Mouse (Mus musculus) heart, embryonic 16.5 days (tissue): Measurements from ENCODE around the gene Tldc2. TPM values are rescaled to one million over a fixed set of nuclear protein-coding genes. Genes with fewer than 3 reads are reported as not detected.

Source experiments
- ATAC-seq: fragments of 200-750 bp; cut with Nextera tagmentation; replicated peaks from 2 replicates; pipeline ENCODE4 v1.8.0; 2017; ENCODE audit warnings: moderate number of reproducible peaks; ENCODE audit not compliant: insufficient read depth, low FRiP score; ENCODE audit errors: extremely low read depth
- H3K27ac ChIP-seq: fragments of 300-500 bp; sonication (generic); 2 replicates; pipeline ENCODE4 v1.5.1; 2014; ENCODE audit warnings: mild to moderate bottlenecking, low read length, control low read depth, moderate library complexity
- H3K27me3 ChIP-seq: fragments of 300-500 bp; sonication (generic); 2 replicates; pipeline ENCODE4 v1.6.1; 2014; ENCODE audit warnings: low read length, mixed read lengths; ENCODE audit not compliant: control insufficient read depth, insufficient read depth
- H3K36me3 ChIP-seq: fragments of 300-500 bp; sonication (generic); 2 replicates; pipeline ENCODE4 v1.6.1; 2014; ENCODE audit not compliant: control insufficient read depth, insufficient read depth
- H3K4me1 ChIP-seq: fragments of 300-500 bp; sonication (generic); 2 replicates; pipeline ENCODE4 v1.6.1; 2014; ENCODE audit warnings: low read length, mixed read lengths; ENCODE audit not compliant: control insufficient read depth, insufficient read depth
- H3K4me2 ChIP-seq: fragments of 300-500 bp; sonication (generic); 2 replicates; pipeline ENCODE4 v1.6.1; 2014; ENCODE audit warnings: low read depth, mild to moderate bottlenecking, control low read depth, low read length
- H3K4me3 ChIP-seq: fragments of 300-500 bp; sonication (generic); 2 replicates; pipeline ENCODE4 v1.5.1; 2014; ENCODE audit warnings: mild to moderate bottlenecking, control low read depth, low read length
- H3K9ac ChIP-seq: fragments of 300-500 bp; sonication (generic); 2 replicates; pipeline ENCODE4 v1.6.1; 2014; ENCODE audit warnings: low read length, control low read depth
- H3K9me3 ChIP-seq: fragments of 300-500 bp; sonication (generic); replicated peaks from 2 replicates; pipeline ENCODE4 v1.6.1; 2016; ENCODE audit warnings: low read length; ENCODE audit not compliant: control insufficient read depth
- WGBS: fragments of 180-500 bp; shearing (Covaris S2); extraction: QIAGEN DNeasy Blood & Tissue Kit; methylation state at CpG from one replicate; pipeline ENCODE4 v1.1.7; 2014; 5-methylcytosine and 5-hydroxymethylcytosine counted together
- polyA plus RNA-seq: library from polyadenylated mRNA; unstranded; fragments of >200 nt; fragmentation: Nextera tagmentation; extraction: Ambion mirVana; gene quantifications from 2 replicates; pipeline ENCODE4 v1.2.1, GENCODE M21; 2015

Tldc2 gene
- polyA plus RNA-seq, 1 experiment from 2014 or later = not detected

- Histone ChIP-seq H3K4me1 (peaks cover 36% of the 10 kb centered on the region), H3K4me3 (no peak overlapping the region), H3K9me3 (no peaks in the 10 kb centered on the region), H3K27ac (no peak overlapping the region), H3K36me3 (peaks cover 13% of the 10 kb centered on the region), H3K4me2 (no peak overlapping the region), H3K27me3 (no peaks in the 10 kb centered on the region), H3K9ac (no peak overlapping the region)
- no peak for ATAC-seq
- 86% methylated on average over 4 of the region's 4 CpGs for WGBS
These were observed 29.1 kb upstream of the Tldc2 start for GRCm38 (mm10) chr2:157057758-157058157.

GRCm38 (mm10) chr2:157058342-157058998, 28.4 kb upstream of the Tldc2 start:
- Histone ChIP-seq H3K9ac (peak overlapping the region; percentile 63), H3K4me1 (peaks cover 38% of the 10 kb centered on the region), H3K36me3 (peaks cover 6% of the 10 kb centered on the region), H3K27ac (peak overlapping the region; percentile 76), H3K4me2 (peak overlapping the region; percentile 56), H3K4me3 (peak overlapping the region; percentile 18; the same call in 1 of the 2 replicates), H3K9me3 (no peaks in the 10 kb centered on the region), H3K27me3 (no peaks in the 10 kb centered on the region)
- 20% methylated on average over 18 of the region's 18 CpGs for WGBS
- peak; percentile 56 for ATAC-seq

- Histone ChIP-seq H3K4me3 (no peak overlapping the region), H3K27ac (peak overlapping the region; percentile 76), H3K4me2 (no peak overlapping the region), H3K9me3 (no peaks in the 10 kb centered on the region), H3K27me3 (no peaks in the 10 kb centered on the region), H3K4me1 (peaks cover 43% of the 10 kb centered on the region), H3K36me3 (peaks cover 6% of the 10 kb centered on the region; the same call in 1 of the 2 replicates), H3K9ac (no peak overlapping the region; the same call in 1 of the 2 replicates)
- 75% methylated on average over 8 of the region's 8 CpGs for WGBS
- no peak for ATAC-seq
These were observed 27.7 kb upstream of the Tldc2 start for GRCm38 (mm10) chr2:157059166-157059565.

- Histone ChIP-seq H3K4me3 (no peak overlapping the region), H3K27ac (no peak overlapping the region), H3K27me3 (no peaks in the 10 kb centered on the region), H3K9me3 (no peaks in the 10 kb centered on the region), H3K9ac (no peak overlapping the region), H3K36me3 (peaks cover 6% of the 10 kb centered on the region; the same call in 1 of the 2 replicates), H3K4me1 (peaks cover 44% of the 10 kb centered on the region), H3K4me2 (no peak overlapping the region)
- no peak for ATAC-seq
- WGBS = 91% methylated on average over 14 of the region's 14 CpGs
These were observed 26.8 kb upstream of the Tldc2 start for GRCm38 (mm10) chr2:157060037-157060436.

- no peak overlapping the region for H3K4me3 ChIP-seq
- H3K27me3 ChIP-seq = no peaks in the 10 kb centered on the region
- peaks cover 6% of the 10 kb centered on the region; the same call in 1 of the 2 replicates for H3K36me3 ChIP-seq
- no peak overlapping the region for H3K4me2 ChIP-seq
- peaks cover 44% of the 10 kb centered on the region for H3K4me1 ChIP-seq
- no peak for ATAC-seq
- H3K9ac ChIP-seq = no peak overlapping the region
- WGBS = 87% methylated on average over 11 of the region's 11 CpGs
- H3K27ac ChIP-seq = no peak overlapping the region
- no peaks in the 10 kb centered on the region for H3K9me3 ChIP-seq
These were observed 26.1 kb upstream of the Tldc2 start for GRCm38 (mm10) chr2:157060557-157061305.

- no peak overlapping the region for H3K4me2 ChIP-seq
- H3K4me3 ChIP-seq = no peak overlapping the region
- no peak for ATAC-seq
- H3K9me3 ChIP-seq = no peaks in the 10 kb centered on the region
- no peak overlapping the region for H3K9ac ChIP-seq
- 48% methylated on average over 4 of the region's 4 CpGs for WGBS
- peaks cover 6% of the 10 kb centered on the region; the same call in 1 of the 2 replicates for H3K36me3 ChIP-seq
- H3K27ac ChIP-seq = no peak overlapping the region
- no peaks in the 10 kb centered on the region for H3K27me3 ChIP-seq
- H3K4me1 ChIP-seq = peaks cover 52% of the 10 kb centered on the region
These were observed 23.6 kb upstream of the Tldc2 start for GRCm38 (mm10) chr2:157063241-157063700.

- H3K4me1 ChIP-seq = peaks cover 51% of the 10 kb centered on the region
- no peak overlapping the region for H3K9ac ChIP-seq
- no peak overlapping the region for H3K4me3 ChIP-seq
- no peaks in the 10 kb centered on the region for H3K9me3 ChIP-seq
- H3K27me3 ChIP-seq = no peaks in the 10 kb centered on the region
- 48% methylated on average over 7 of the region's 7 CpGs for WGBS
- H3K36me3 ChIP-seq = peaks cover 6% of the 10 kb centered on the region; the same call in 1 of the 2 replicates
- no peak overlapping the region for H3K4me2 ChIP-seq
- peak overlapping the region; percentile 17; the same call in 1 of the 2 replicates for H3K27ac ChIP-seq
- no peak for ATAC-seq
These were observed 22.7 kb upstream of the Tldc2 start for GRCm38 (mm10) chr2:157064136-157064535.

- peak overlapping the region; percentile 51 for H3K9ac ChIP-seq
- 54% methylated on average over 14 of the region's 14 CpGs for WGBS
These were observed 21.6 kb upstream of the Tldc2 start for GRCm38 (mm10) chr2:157064978-157065878.

More at GRCm38 (mm10) chr2:157064978-157065878, 21.6 kb upstream of the Tldc2 start:
- Histone ChIP-seq H3K4me2 (peak overlapping the region; percentile 28; the same call in 1 of the 2 replicates), H3K36me3 (no peaks in the 10 kb centered on the region), H3K27me3 (no peaks in the 10 kb centered on the region), H3K4me3 (no peak overlapping the region), H3K4me1 (peaks cover 61% of the 10 kb centered on the region), H3K27ac (peak overlapping the region; percentile 89), H3K9me3 (no peaks in the 10 kb centered on the region)
- no peak for ATAC-seq
